Mouse (Mus musculus) heart, embryonic 10.5 days (tissue): Measurements from ENCODE around the gene 4931406C07Rik. TPM values are rescaled to one million over a fixed set of nuclear protein-coding genes. Genes with fewer than 3 reads are reported as not detected.
A peak's percentile ranks its signal among the peaks of the same experiment; 100 is the strongest.
"Not testable (repeated sequence)": the region's sequence is repeated elsewhere in the genome, so short reads cannot be mapped to it uniquely, and the experiment has no call there.

Experiments used
- DNase-seq: peaks from one replicate; pipeline ENCODE4 v3.0.0-alpha.2; 2017; ENCODE audit warnings: low spot score
- H3K27ac ChIP-seq: fragments of 300-500 bp; sonication (generic); 2 replicates; pipeline ENCODE4 v1.5.1; 2016; ENCODE audit warnings: mild to moderate bottlenecking
- H3K27me3 ChIP-seq: fragments of 300-500 bp; sonication (generic); 2 replicates; pipeline ENCODE4 v1.6.1; 2016; ENCODE audit warnings: mild to moderate bottlenecking; ENCODE audit not compliant: poor library complexity, insufficient read depth, severe bottlenecking
- H3K36me3 ChIP-seq: fragments of 300-500 bp; sonication (generic); 2 replicates; pipeline ENCODE4 v1.6.1; 2016; ENCODE audit warnings: mild to moderate bottlenecking, moderate library complexity
- H3K4me1 ChIP-seq: fragments of 300-500 bp; sonication (generic); 2 replicates; pipeline ENCODE4 v1.6.1; 2016; ENCODE audit warnings: mild to moderate bottlenecking
- H3K4me3 ChIP-seq: fragments of 300-500 bp; sonication (generic); 2 replicates; pipeline ENCODE4 v1.5.1; 2016; ENCODE audit warnings: mild to moderate bottlenecking, moderate library complexity
- H3K9me3 ChIP-seq: fragments of 300-500 bp; sonication (generic); 2 replicates; pipeline ENCODE4 v1.6.1; 2016; ENCODE audit warnings: mild to moderate bottlenecking, moderate library complexity
- WGBS: fragments of 180-500 bp; shearing (Covaris S2); methylation state at CpG from one replicate; pipeline ENCODE4 v1.1.7; 2016; 5-methylcytosine and 5-hydroxymethylcytosine counted together
- polyA plus RNA-seq: library from polyadenylated mRNA; unstranded; fragments of >200 nt; fragmentation: Nextera tagmentation; extraction: Ambion mirVana; gene quantifications from 2 replicates; pipeline ENCODE4 v1.2.1, GENCODE M21; 2016

4931406C07Rik gene
- polyA plus RNA-seq, 1 experiment from 2014 or later = 5.9 TPM

GRCm38 (mm10) chr9:15307257-15307656 is 1.0 kb upstream of the 4931406C07Rik start:
- WGBS = 8% methylated on average over 6 of the region's 6 CpGs
- Histone ChIP-seq H3K27ac (peak overlapping the region; percentile 98), H3K36me3 (peaks cover 51% of the 10 kb centered on the region), H3K4me1 (peaks cover 15% of the 10 kb centered on the region), H3K9me3 (no peaks in the 10 kb centered on the region), H3K4me3 (peak overlapping the region; percentile 91), H3K27me3 (no peaks in the 10 kb centered on the region)
- DNase-seq = no peak

- Histone ChIP-seq H3K27me3 (no peaks in the 10 kb centered on the region), H3K36me3 (peaks cover 37% of the 10 kb centered on the region), H3K9me3 (no peaks in the 10 kb centered on the region), H3K4me1 (peaks cover 15% of the 10 kb centered on the region), H3K4me3 (peak within 1 kb of the TSS; percentile 91), H3K27ac (peak within 1 kb of the TSS; percentile 98)
- peak; percentile 96 for DNase-seq
- WGBS = 12% methylated on average over 45 of the region's 45 CpGs
Measured at GRCm38 (mm10) chr9:15305503-15306397, 498 bp downstream of the 4931406C07Rik start, which contains the start of gene Taf1d. Gene Taf1d, plus strand, starts transcription at chr9:15306214.

- no peak overlapping the region for H3K4me3 ChIP-seq
- no peaks in the 10 kb centered on the region for H3K9me3 ChIP-seq
- DNase-seq = no peak
- peaks cover 9% of the 10 kb centered on the region for H3K36me3 ChIP-seq
- peaks cover 9% of the 10 kb centered on the region for H3K4me1 ChIP-seq
- no peak overlapping the region for H3K27ac ChIP-seq
- WGBS = 66% methylated on average over 2 of the region's 2 CpGs
- H3K27me3 ChIP-seq = no peaks in the 10 kb centered on the region
Measured at GRCm38 (mm10) chr9:15302881-15303280, 3.4 kb downstream of the 4931406C07Rik start.

GRCm38 (mm10) chr9:15302006-15302405 is 4.2 kb downstream of the 4931406C07Rik start:
- not testable (repeated sequence) for H3K27me3 ChIP-seq, H3K4me1 ChIP-seq, H3K27ac ChIP-seq, H3K36me3 ChIP-seq, H3K9me3 ChIP-seq, DNase-seq, H3K4me3 ChIP-seq
- WGBS = 77% methylated on average over 6 of the region's 6 CpGs

GRCm38 (mm10) chr9:15301399-15301798 is 4.8 kb downstream of the 4931406C07Rik start:
- Histone ChIP-seq H3K36me3 (0 out of 2 replicates have a peak, but pooled peaks cover 5% of the 10 kb centered on the region), H3K4me3 (no peak overlapping the region), H3K27me3 (no peaks in the 10 kb centered on the region), H3K4me1 (no peaks in the 10 kb centered on the region), H3K9me3 (no peaks in the 10 kb centered on the region), H3K27ac (peak overlapping the region; percentile 62)
- WGBS = 65% methylated on average over 6 of the region's 6 CpGs
- DNase-seq = no peak

- 87% methylated on average over 5 of the region's 5 CpGs for WGBS
- no peak for DNase-seq
- Histone ChIP-seq H3K4me1 (no peaks in the 10 kb centered on the region), H3K4me3 (no peak overlapping the region), H3K27me3 (no peaks in the 10 kb centered on the region), H3K27ac (no peak overlapping the region), H3K9me3 (no peaks in the 10 kb centered on the region), H3K36me3 (0 out of 2 replicates have a peak, but pooled peaks cover 5% of the 10 kb centered on the region)
Measured at GRCm38 (mm10) chr9:15300056-15300455, 6.2 kb downstream of the 4931406C07Rik start.

- Histone ChIP-seq H3K27ac (no peak overlapping the region), H3K27me3 (no peaks in the 10 kb centered on the region), H3K36me3 (0 out of 2 replicates have a peak, but pooled peaks cover 5% of the 10 kb centered on the region), H3K4me3 (no peak overlapping the region), H3K4me1 (no peaks in the 10 kb centered on the region), H3K9me3 (no peaks in the 10 kb centered on the region)
- no peak for DNase-seq
- WGBS = 75% methylated on average over 2 of the region's 2 CpGs
Measured at GRCm38 (mm10) chr9:15298451-15298850, 7.8 kb downstream of the 4931406C07Rik start.

- Histone ChIP-seq H3K27ac (no peak overlapping the region), H3K4me3 (no peak overlapping the region), H3K36me3 (0 out of 2 replicates have a peak, but pooled peaks cover 5% of the 10 kb centered on the region), H3K27me3 (no peaks in the 10 kb centered on the region), H3K9me3 (no peaks in the 10 kb centered on the region), H3K4me1 (no peaks in the 10 kb centered on the region)
- DNase-seq = no peak
- 89% methylated on average over 7 of the region's 7 CpGs for WGBS
Measured at GRCm38 (mm10) chr9:15297112-15297511, 9.1 kb downstream of the 4931406C07Rik start.

- 58% methylated on average over 6 of the region's 6 CpGs for WGBS
- Histone ChIP-seq H3K36me3 (peaks cover 2% of the 10 kb centered on the region; the same call in 1 of the 2 replicates), H3K27ac (no peak overlapping the region)
Measured at GRCm38 (mm10) chr9:15289251-15289650, 17.0 kb downstream of the 4931406C07Rik start.

GRCm38 (mm10) chr9:15288402-15288801 is 17.8 kb downstream of the 4931406C07Rik start:
- no peak for DNase-seq
- Histone ChIP-seq H3K9me3 (no peaks in the 10 kb centered on the region), H3K36me3 (peaks cover 2% of the 10 kb centered on the region; the same call in 1 of the 2 replicates), H3K27me3 (no peaks in the 10 kb centered on the region), H3K27ac (no peak overlapping the region), H3K4me1 (0 out of 2 replicates have a peak, but pooled peaks cover 4% of the 10 kb centered on the region), H3K4me3 (no peak overlapping the region)
- WGBS = 77% methylated on average over 3 of the region's 3 CpGs

More at GRCm38 (mm10) chr9:15289251-15289650, 17.0 kb downstream of the 4931406C07Rik start:
- H3K9me3 ChIP-seq = no peaks in the 10 kb centered on the region
- 0 out of 2 replicates have a peak, but pooled peaks cover 4% of the 10 kb centered on the region for H3K4me1 ChIP-seq
- H3K4me3 ChIP-seq = no peak overlapping the region
- H3K27me3 ChIP-seq = no peaks in the 10 kb centered on the region
- DNase-seq = no peak

- no peak for DNase-seq
- 61% methylated on average over 6 of the region's 6 CpGs for WGBS
- Histone ChIP-seq H3K9me3 (no peaks in the 10 kb centered on the region), H3K36me3 (peaks cover 2% of the 10 kb centered on the region; the same call in 1 of the 2 replicates), H3K4me1 (0 out of 2 replicates have a peak, but pooled peaks cover 4% of the 10 kb centered on the region), H3K27ac (no peak overlapping the region), H3K27me3 (no peaks in the 10 kb centered on the region), H3K4me3 (no peak overlapping the region)
Measured at GRCm38 (mm10) chr9:15287846-15288245, 18.4 kb downstream of the 4931406C07Rik start.

- 72% methylated on average over 3 of the region's 3 CpGs for WGBS
Measured at GRCm38 (mm10) chr9:15285443-15285842, 20.8 kb downstream of the 4931406C07Rik start.

GRCm38 (mm10) chr9:15280491-15280879 is 25.8 kb downstream of the 4931406C07Rik start:
- Histone ChIP-seq H3K36me3 (peaks cover 18% of the 10 kb centered on the region), H3K9me3 (no peaks in the 10 kb centered on the region), H3K4me3 (peak overlapping the region; percentile 99), H3K27me3 (no peaks in the 10 kb centered on the region), H3K4me1 (peaks cover 16% of the 10 kb centered on the region), H3K27ac (peak overlapping the region; percentile 94)
- WGBS = 50% methylated on average over 5 of the region's 5 CpGs
- DNase-seq = no peak

More at GRCm38 (mm10) chr9:15285443-15285842, 20.8 kb downstream of the 4931406C07Rik start:
- peaks cover 10% of the 10 kb centered on the region for H3K4me1 ChIP-seq
- no peak for DNase-seq
- no peaks in the 10 kb centered on the region for H3K9me3 ChIP-seq
- peaks cover 2% of the 10 kb centered on the region; the same call in 1 of the 2 replicates for H3K36me3 ChIP-seq
- no peak overlapping the region for H3K27ac ChIP-seq
- no peak overlapping the region for H3K4me3 ChIP-seq
- no peaks in the 10 kb centered on the region for H3K27me3 ChIP-seq
